Mouse (Mus musculus) C2C12 (cell line): Measurements from ENCODE around the gene Kalrn.

Source experiments
- CEBPB ChIP-seq: IDR thresholded peaks from one replicate; pipeline ENCODE4 v1.6.1; 2011; ENCODE audit warnings: low read depth, mild to moderate bottlenecking, control low read depth, moderate library complexity
- CTCF ChIP-seq: IDR thresholded peaks from one replicate; pipeline ENCODE4 v1.5.1; 2011; ENCODE audit not compliant: control insufficient read depth, insufficient read depth, insufficient read length
- FOSL1 ChIP-seq: IDR thresholded peaks from one replicate; pipeline ENCODE4 v1.8.0; 2011; ENCODE audit warnings: mild to moderate bottlenecking, low read length; ENCODE audit not compliant: poor library complexity, insufficient read depth, severe bottlenecking
- MAX ChIP-seq: IDR thresholded peaks from one replicate; pipeline ENCODE4 v1.6.1; 2011; ENCODE audit warnings: mild to moderate bottlenecking, control low read depth
- MYOD1 ChIP-seq: IDR thresholded peaks from one replicate; pipeline ENCODE4 v1.6.1; 2011; ENCODE audit warnings: low read depth; ENCODE audit not compliant: control insufficient read depth, insufficient read length
- USF1 ChIP-seq: IDR thresholded peaks from one replicate; pipeline ENCODE4 v1.6.1; 2011; ENCODE audit warnings: low read depth, mild to moderate bottlenecking, control low read depth, moderate library complexity

GRCm38 (mm10) chr16:34294568-34294967 is 278.8 kb downstream of the Kalrn start:
- TF ChIP-seq CTCF, result no peak
- TF ChIP-seq USF1, result no peak
- TF ChIP-seq MYOD1, result no peak
- no peak for TF ChIP-seq MAX
- TF ChIP-seq FOSL1, result no peak
- TF ChIP-seq CEBPB, result no peak
